Mouse (Mus musculus) hindbrain, postnatal 0 days (tissue): ENCODE results near the gene Mical1. TPM values are rescaled to one million over a fixed set of nuclear protein-coding genes. Genes with fewer than 3 reads are reported as not detected.
A peak's percentile ranks its signal among the peaks of the same experiment; 100 is the strongest.

Experiments used
- ATAC-seq: fragments of 200-750 bp; cut with Nextera tagmentation; 2 replicates; pipeline ENCODE4 v1.8.0; 2017; ENCODE audit warnings: mild to moderate bottlenecking, moderate TSS enrichment, moderate library complexity
- DNase-seq: peaks from one replicate; pipeline ENCODE4 v3.0.0-alpha.2; 2015; ENCODE audit warnings: low spot score
- H3K27ac ChIP-seq: fragments of 300-500 bp; sonication (generic); 2 replicates; pipeline ENCODE4 v1.5.1; 2014; ENCODE audit warnings: mild to moderate bottlenecking
- H3K27me3 ChIP-seq: fragments of 300-500 bp; sonication (generic); 2 replicates; pipeline ENCODE4 v1.6.1; 2014; ENCODE audit warnings: low read length, mixed read lengths; ENCODE audit not compliant: insufficient read depth
- H3K36me3 ChIP-seq: fragments of 300-500 bp; sonication (generic); 2 replicates; pipeline ENCODE4 v1.6.1; 2014; ENCODE audit warnings: low read length, mixed read lengths; ENCODE audit not compliant: insufficient read depth
- H3K4me1 ChIP-seq: fragments of 300-500 bp; sonication (generic); 2 replicates; pipeline ENCODE4 v1.6.1; 2014; ENCODE audit warnings: antibody characterized with exemption, low read length, mixed read lengths; ENCODE audit not compliant: insufficient read depth
- H3K4me2 ChIP-seq: fragments of 300-500 bp; sonication (generic); 2 replicates; pipeline ENCODE4 v1.6.1; 2014; ENCODE audit warnings: low read depth, mild to moderate bottlenecking, low read length, moderate library complexity, mixed read lengths
- H3K4me3 ChIP-seq: fragments of 300-500 bp; sonication (generic); 2 replicates; pipeline ENCODE4 v1.5.1; 2014; ENCODE audit warnings: low read length
- H3K9ac ChIP-seq: fragments of 300-500 bp; sonication (generic); replicated peaks from 2 replicates; pipeline ENCODE4 v1.6.1; 2014; ENCODE audit warnings: mild to moderate bottlenecking, low read length, moderate library complexity, mixed read lengths
- H3K9me3 ChIP-seq: fragments of 300-500 bp; sonication (generic); 2 replicates; pipeline ENCODE4 v1.6.1; 2016; ENCODE audit warnings: low read length, mixed read lengths
- CTCF ChIP-seq: IDR thresholded peaks from 2 replicates; pipeline ENCODE4 v1.5.1; 2016; ENCODE audit warnings: antibody characterized with exemption, control low read depth, low read depth
- WGBS: fragments of 180-500 bp; shearing (Covaris S2); extraction: QIAGEN DNeasy Blood & Tissue Kit; methylation state at CpG from one replicate; pipeline ENCODE4 v1.1.7; 2014; 5-methylcytosine and 5-hydroxymethylcytosine counted together
- polyA plus RNA-seq: library from polyadenylated mRNA; unstranded; fragments of >200 nt; fragmentation: Nextera tagmentation; extraction: Ambion mirVana; gene quantifications from 2 replicates; pipeline ENCODE4 v1.2.1, GENCODE M21; 2015
- total RNA-seq: library from RNA; depleted of rRNA; stranded (reverse); fragments of >200 nt; gene quantifications from 2 replicates; pipeline ENCODE4 v1.2.3, GENCODE M21; 2014

Mical1 gene
- total and polyA plus RNA-seq, 2 experiments from 2014 or later = 22.2 to 27.9 TPM

- Histone ChIP-seq H3K4me3 (peak overlapping the region; percentile 52), H3K27ac (peak overlapping the region; percentile 82), H3K4me1 (no peaks in the 10 kb centered on the region), H3K27me3 (no peaks in the 10 kb centered on the region), H3K9ac (peak overlapping the region; percentile 51), H3K9me3 (no peaks in the 10 kb centered on the region), H3K36me3 (no peaks in the 10 kb centered on the region), H3K4me2 (peak overlapping the region; percentile 87)
- ATAC-seq (peak; percentile 46), DNase-seq (peak; percentile 72)
- WGBS = 3% methylated on average over 9 of the region's 9 CpGs
- no peak for TF ChIP-seq CTCF
These were observed 834 bp downstream of the Mical1 start for GRCm38 (mm10) chr10:41477018-41477277.

- Histone ChIP-seq H3K4me2 (peak overlapping the region; percentile 87), H3K9me3 (no peaks in the 10 kb centered on the region), H3K4me1 (no peaks in the 10 kb centered on the region), H3K36me3 (no peaks in the 10 kb centered on the region), H3K9ac (peak overlapping the region; percentile 51), H3K27ac (peak overlapping the region; percentile 82), H3K27me3 (no peaks in the 10 kb centered on the region), H3K4me3 (peak overlapping the region; percentile 52)
- DNase-seq = peak; percentile 77
- TF ChIP-seq CTCF = no peak
- ATAC-seq = peak; percentile 84
- WGBS = 5% methylated on average over 20 of the region's 20 CpGs
These were observed 1.4 kb downstream of the Mical1 start for GRCm38 (mm10) chr10:41477278-41478181.

DNA sequence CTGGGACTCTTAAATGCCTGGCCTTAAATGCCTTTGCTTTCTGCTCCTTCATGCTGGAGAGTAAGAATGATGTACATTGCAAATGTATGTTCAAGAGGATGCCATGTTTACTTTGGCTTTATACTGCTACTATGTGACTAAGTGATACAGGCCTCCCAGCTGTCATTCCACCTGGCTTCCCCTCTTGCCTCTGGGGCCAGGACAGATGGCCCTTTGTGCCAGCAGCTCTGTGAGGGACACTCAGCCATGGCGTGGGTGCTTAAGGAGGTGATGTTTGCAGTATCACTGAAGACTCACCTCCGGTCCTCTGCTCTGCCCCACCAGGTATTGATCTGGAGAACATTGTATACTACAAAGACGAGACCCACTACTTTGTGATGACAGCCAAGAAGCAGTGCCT lies 3.8 kb downstream of the Mical1 start:
- no peak overlapping the region for H3K4me3 ChIP-seq
- H3K27me3 ChIP-seq = no peaks in the 10 kb centered on the region
- H3K4me1 ChIP-seq = no peaks in the 10 kb centered on the region
- TF ChIP-seq CTCF = no peak
- no peaks in the 10 kb centered on the region for H3K9me3 ChIP-seq
- H3K9ac ChIP-seq = no peak overlapping the region
- ATAC-seq (no peak), DNase-seq (no peak)
- H3K27ac ChIP-seq = no peak overlapping the region
- H3K36me3 ChIP-seq = no peaks in the 10 kb centered on the region; the same call in 1 of the 2 replicates
- no peak overlapping the region for H3K4me2 ChIP-seq
- 70% methylated on average over 3 of the region's 3 CpGs for WGBS

DNA sequence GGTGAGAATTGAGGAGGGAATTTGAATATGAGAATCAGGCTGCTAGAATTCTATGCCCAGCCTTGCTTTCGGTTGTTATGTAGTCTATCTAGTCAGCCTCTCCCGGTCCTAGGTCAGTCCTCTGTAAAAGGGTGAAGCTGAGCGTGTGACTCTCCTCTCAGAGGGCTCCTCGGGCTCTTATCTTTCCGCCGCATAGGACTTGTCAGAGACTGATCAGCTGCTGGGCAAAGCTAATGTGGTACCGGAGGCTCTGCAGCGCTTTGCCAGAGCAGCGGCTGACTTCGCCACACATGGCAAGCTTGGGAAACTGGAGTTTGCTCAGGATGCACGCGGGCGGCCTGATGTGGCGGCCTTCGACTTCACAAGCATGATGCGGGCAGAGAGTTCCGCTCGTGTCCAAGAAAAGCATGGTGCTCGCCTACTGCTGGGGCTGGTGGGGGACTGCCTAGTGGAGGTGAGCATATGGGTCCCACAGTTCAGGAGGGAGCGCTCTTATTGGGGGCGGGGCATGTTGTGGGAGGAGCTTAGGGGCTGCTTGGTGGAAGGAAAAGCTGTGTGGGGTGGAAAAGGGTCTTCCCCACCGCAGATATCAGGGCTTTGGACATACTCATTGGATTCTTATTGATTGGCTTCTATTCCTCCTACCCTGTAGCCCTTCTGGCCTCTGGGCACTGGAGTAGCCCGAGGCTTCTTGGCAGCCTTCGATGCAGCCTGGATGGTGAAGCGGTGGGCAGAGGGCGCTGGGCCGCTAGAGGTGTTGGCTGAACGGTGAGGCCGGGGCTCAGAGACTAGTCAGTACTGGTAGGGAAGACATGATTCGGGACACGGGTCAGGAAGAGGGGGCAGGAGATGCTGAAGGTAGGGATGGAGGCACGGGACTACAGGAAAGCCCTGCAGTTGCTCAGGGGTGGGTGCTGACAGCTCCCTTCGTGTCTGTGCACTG lies 5.1 kb downstream of the Mical1 start:
- no peak for ATAC-seq
- H3K27ac ChIP-seq = no peak overlapping the region
- H3K4me2 ChIP-seq = no peak overlapping the region
- no peaks in the 10 kb centered on the region for H3K27me3 ChIP-seq
- no peak for TF ChIP-seq CTCF
- 70% methylated on average over 33 of the region's 33 CpGs for WGBS
- H3K9me3 ChIP-seq = no peaks in the 10 kb centered on the region
- H3K9ac ChIP-seq = no peak overlapping the region
- no peaks in the 10 kb centered on the region for H3K4me1 ChIP-seq
- H3K36me3 ChIP-seq = no peaks in the 10 kb centered on the region; the same call in 1 of the 2 replicates
- DNase-seq = peak; percentile 45
- no peak overlapping the region for H3K4me3 ChIP-seq

- 56% methylated on average over 7 of the region's 7 CpGs for WGBS
- no peaks in the 10 kb centered on the region for H3K4me1 ChIP-seq
- H3K27me3 ChIP-seq = no peaks in the 10 kb centered on the region
- H3K4me2 ChIP-seq = no peak overlapping the region
- H3K9ac ChIP-seq = no peak overlapping the region
- no peak for ATAC-seq
- no peak for DNase-seq
- no peaks in the 10 kb centered on the region for H3K9me3 ChIP-seq
- H3K4me3 ChIP-seq = no peak overlapping the region
- TF ChIP-seq CTCF = no peak
- H3K27ac ChIP-seq = no peak overlapping the region
- no peaks in the 10 kb centered on the region; the same call in 1 of the 2 replicates for H3K36me3 ChIP-seq
These were observed 6.3 kb downstream of the Mical1 start for GRCm38 (mm10) chr10:41482446-41482845.

- H3K9me3 ChIP-seq = no peaks in the 10 kb centered on the region
- ATAC-seq (no peak), DNase-seq (no peak)
- peaks cover 9% of the 10 kb centered on the region; the same call in 1 of the 2 replicates for H3K4me1 ChIP-seq
- H3K4me2 ChIP-seq = no peak overlapping the region
- H3K9ac ChIP-seq = no peak overlapping the region
- no peaks in the 10 kb centered on the region for H3K27me3 ChIP-seq
- no peak overlapping the region for H3K4me3 ChIP-seq
- WGBS = 92% methylated on average over 16 of the region's 16 CpGs
- H3K27ac ChIP-seq = no peak overlapping the region
- H3K36me3 ChIP-seq = no peaks in the 10 kb centered on the region; the same call in 1 of the 2 replicates
- no peak for TF ChIP-seq CTCF
These were observed 9.7 kb downstream of the Mical1 start for GRCm38 (mm10) chr10:41485778-41486177.
